Mouse (Mus musculus): ENCODE measurements around the gene Tbl2. TPM values are rescaled to one million over a fixed set of nuclear protein-coding genes. Genes with fewer than 3 reads are reported as not detected.
A peak's percentile ranks its signal among the peaks of the same experiment; 100 is the strongest.

Gene Tbl2
- polyA plus RNA-seq, 1 experiment from 2014 or later: 11.1 TPM

DNA sequence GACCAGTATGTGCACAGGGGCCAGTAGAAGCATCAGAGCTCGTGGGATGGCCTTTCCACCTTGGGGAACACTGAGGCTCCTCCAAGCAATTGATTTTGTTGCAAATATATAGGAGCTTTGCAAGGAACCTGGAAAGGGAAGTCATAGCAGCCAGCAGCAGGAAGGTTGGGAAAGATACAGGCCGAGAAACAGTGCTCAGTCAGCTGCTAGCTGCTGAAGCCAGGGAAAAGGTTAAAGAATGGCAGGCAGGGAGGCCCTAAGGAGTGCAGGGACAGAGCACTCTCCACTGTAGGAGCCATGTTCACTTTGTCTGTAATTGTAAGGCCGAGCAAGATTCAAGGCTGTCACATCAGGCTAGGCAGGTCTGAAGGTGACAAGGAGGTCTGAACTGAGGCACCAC is 29.1 kb downstream of the Tbl2 start:
- WGBS (ENCODE audit: insufficient replicate concordance): 59% methylated on average over 3 of the region's 3 CpGs
- Histone ChIP-seq H3K9me3 (replicated peaks; ENCODE audit: control insufficient read depth, low read length) (no peaks in the 10 kb centered on the region), H3K27ac (ENCODE audit: low read length) (no peak overlapping the region), H3K4me2 (ENCODE audit: low read depth, low read length) (no peak overlapping the region), H3K9ac (ENCODE audit: low read depth, low read length) (no peak overlapping the region), H3K36me3 (ENCODE audit: control insufficient read depth, insufficient read depth) (peaks cover 44% of the 10 kb centered on the region), H3K27me3 (ENCODE audit: control insufficient read depth, insufficient read depth, low read depth, low read length) (no peaks in the 10 kb centered on the region), H3K4me1 (ENCODE audit: control insufficient read depth, low read depth, low read length) (no peaks in the 10 kb centered on the region; the same call in none of the 2 replicates), H3K4me3 (ENCODE audit: low read depth, low read length) (no peak overlapping the region)
- ATAC-seq (ENCODE audit: low read depth): no peak

- Histone ChIP-seq H3K36me3 (ENCODE audit: control insufficient read depth, insufficient read depth) (peaks cover 40% of the 10 kb centered on the region), H3K4me2 (ENCODE audit: low read depth, low read length) (no peak overlapping the region), H3K9me3 (replicated peaks; ENCODE audit: control insufficient read depth, low read length) (no peaks in the 10 kb centered on the region), H3K27ac (ENCODE audit: low read length) (no peak overlapping the region), H3K4me1 (ENCODE audit: control insufficient read depth, low read depth, low read length) (no peaks in the 10 kb centered on the region; the same call in none of the 2 replicates), H3K27me3 (ENCODE audit: control insufficient read depth, insufficient read depth, low read depth, low read length) (no peaks in the 10 kb centered on the region), H3K4me3 (ENCODE audit: low read depth, low read length) (no peak overlapping the region), H3K9ac (ENCODE audit: low read depth, low read length) (no peak overlapping the region)
- 83% methylated on average over 4 of the region's 4 CpGs for WGBS (ENCODE audit: insufficient replicate concordance)
- ATAC-seq (ENCODE audit: low read depth): no peak
These were observed 29.5 kb downstream of the Tbl2 start for GRCm38 (mm10) chr5:135178996-135179395.

GRCm38 (mm10) chr5:135179616-135180015 is 30.2 kb downstream of the Tbl2 start:
- Histone ChIP-seq H3K27me3 (ENCODE audit: control insufficient read depth, insufficient read depth, low read depth, low read length) (no peaks in the 10 kb centered on the region), H3K4me3 (ENCODE audit: low read depth, low read length) (no peak overlapping the region), H3K4me1 (ENCODE audit: control insufficient read depth, low read depth, low read length) (no peaks in the 10 kb centered on the region; the same call in none of the 2 replicates), H3K4me2 (ENCODE audit: low read depth, low read length) (no peak overlapping the region), H3K9me3 (replicated peaks; ENCODE audit: control insufficient read depth, low read length) (no peaks in the 10 kb centered on the region), H3K27ac (ENCODE audit: low read length) (no peak overlapping the region), H3K36me3 (ENCODE audit: control insufficient read depth, insufficient read depth) (peaks cover 40% of the 10 kb centered on the region), H3K9ac (ENCODE audit: low read depth, low read length) (no peak overlapping the region)
- ATAC-seq (ENCODE audit: low read depth): no peak
- WGBS (ENCODE audit: insufficient replicate concordance): 84% methylated on average over 7 of the region's 7 CpGs

- WGBS (ENCODE audit: insufficient replicate concordance): 81% methylated on average over 14 of the region's 14 CpGs
- H3K4me1 ChIP-seq (ENCODE audit: control insufficient read depth, low read depth, low read length): peaks cover 3% of the 10 kb centered on the region
- H3K27me3 ChIP-seq (ENCODE audit: control insufficient read depth, insufficient read depth, low read depth, low read length): no peaks in the 10 kb centered on the region
- H3K4me2 ChIP-seq (ENCODE audit: low read depth, low read length): no peak overlapping the region
- ATAC-seq (ENCODE audit: low read depth): no peak
- no peak overlapping the region for H3K4me3 ChIP-seq (ENCODE audit: low read depth, low read length)
- H3K9me3 ChIP-seq (replicated peaks; ENCODE audit: control insufficient read depth, low read length): no peaks in the 10 kb centered on the region
- no peak overlapping the region for H3K27ac ChIP-seq (ENCODE audit: low read length)
- H3K9ac ChIP-seq (ENCODE audit: low read depth, low read length): no peak overlapping the region
- peaks cover 40% of the 10 kb centered on the region for H3K36me3 ChIP-seq (ENCODE audit: control insufficient read depth, insufficient read depth)
These were observed 31.3 kb downstream of the Tbl2 start for GRCm38 (mm10) chr5:135180796-135181195.

DNA sequence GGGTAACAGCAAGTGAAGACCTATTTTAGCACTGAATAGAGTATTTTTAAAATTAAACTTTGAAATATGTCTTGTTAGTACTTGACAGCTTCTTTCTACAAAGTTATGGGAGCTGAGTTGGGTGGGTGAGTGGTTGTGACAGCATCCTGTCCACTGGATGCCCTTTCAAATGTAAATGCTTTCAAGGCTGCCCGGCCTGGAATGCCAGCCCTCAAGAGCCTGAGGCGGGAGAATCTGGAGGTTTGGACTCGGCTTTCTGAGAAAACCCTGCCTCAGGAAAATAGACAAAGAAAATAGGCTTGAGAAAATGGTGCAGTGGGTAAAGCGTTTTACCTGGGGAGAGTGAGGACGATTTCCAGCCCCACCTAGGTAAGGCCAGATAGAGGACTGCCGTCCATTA is 32.3 kb downstream of the Tbl2 start:
- no peak overlapping the region for H3K4me2 ChIP-seq (ENCODE audit: low read depth, low read length)
- no peaks in the 10 kb centered on the region for H3K27me3 ChIP-seq (ENCODE audit: control insufficient read depth, insufficient read depth, low read depth, low read length)
- no peaks in the 10 kb centered on the region for H3K9me3 ChIP-seq (replicated peaks; ENCODE audit: control insufficient read depth, low read length)
- ATAC-seq (ENCODE audit: low read depth): no peak
- no peak overlapping the region for H3K9ac ChIP-seq (ENCODE audit: low read depth, low read length)
- H3K36me3 ChIP-seq (ENCODE audit: control insufficient read depth, insufficient read depth): peaks cover 40% of the 10 kb centered on the region
- no peak overlapping the region for H3K27ac ChIP-seq (ENCODE audit: low read length)
- peaks cover 10% of the 10 kb centered on the region for H3K4me1 ChIP-seq (ENCODE audit: control insufficient read depth, low read depth, low read length)
- no peak overlapping the region for H3K4me3 ChIP-seq (ENCODE audit: low read depth, low read length)
- WGBS (ENCODE audit: insufficient replicate concordance): 77% methylated on average over 6 of the region's 6 CpGs

GRCm38 (mm10) chr5:135183131-135183861 is 33.8 kb downstream of the Tbl2 start:
- H3K9me3 ChIP-seq (replicated peaks; ENCODE audit: control insufficient read depth, low read length): no peaks in the 10 kb centered on the region
- H3K4me3 ChIP-seq (ENCODE audit: low read depth, low read length): no peak overlapping the region
- ATAC-seq (ENCODE audit: low read depth): no peak
- peaks cover 29% of the 10 kb centered on the region for H3K36me3 ChIP-seq (ENCODE audit: control insufficient read depth, insufficient read depth)
- no peak overlapping the region for H3K4me2 ChIP-seq (ENCODE audit: low read depth, low read length)
- no peak overlapping the region; the same call in 1 of the 2 replicates for H3K27ac ChIP-seq (ENCODE audit: low read length)
- H3K4me1 ChIP-seq (ENCODE audit: control insufficient read depth, low read depth, low read length): peaks cover 10% of the 10 kb centered on the region
- no peaks in the 10 kb centered on the region for H3K27me3 ChIP-seq (ENCODE audit: control insufficient read depth, insufficient read depth, low read depth, low read length)
- 53% methylated on average over 8 of the region's 8 CpGs for WGBS (ENCODE audit: insufficient replicate concordance)
- H3K9ac ChIP-seq (ENCODE audit: low read depth, low read length): no peak overlapping the region

DNA sequence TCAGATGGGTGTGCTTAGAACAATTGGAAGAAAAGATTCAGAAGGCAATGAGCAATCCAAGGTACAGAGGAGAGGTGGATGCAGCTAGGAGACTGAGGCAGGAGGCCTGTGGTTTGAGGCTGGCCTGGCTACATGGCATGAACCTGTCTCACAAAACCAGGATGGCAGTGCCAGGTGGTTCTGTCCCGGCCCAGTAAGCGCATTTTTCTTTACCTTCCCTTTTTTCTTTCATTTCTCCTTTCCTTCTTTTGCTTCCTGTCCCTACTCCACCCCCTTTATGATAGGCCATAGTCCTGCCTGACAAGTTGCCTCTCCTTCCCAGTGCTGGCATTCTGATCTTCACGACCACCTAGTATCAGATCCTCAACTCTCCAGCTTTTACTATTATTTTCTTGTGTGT is 35.6 kb downstream of the Tbl2 start:
- H3K27ac ChIP-seq (ENCODE audit: low read length): 0 out of 2 replicates have a peak overlapping the region, but pooled peaks have one; percentile 36
- 88% methylated on average over 3 of the region's 3 CpGs for WGBS (ENCODE audit: insufficient replicate concordance)

DNA sequence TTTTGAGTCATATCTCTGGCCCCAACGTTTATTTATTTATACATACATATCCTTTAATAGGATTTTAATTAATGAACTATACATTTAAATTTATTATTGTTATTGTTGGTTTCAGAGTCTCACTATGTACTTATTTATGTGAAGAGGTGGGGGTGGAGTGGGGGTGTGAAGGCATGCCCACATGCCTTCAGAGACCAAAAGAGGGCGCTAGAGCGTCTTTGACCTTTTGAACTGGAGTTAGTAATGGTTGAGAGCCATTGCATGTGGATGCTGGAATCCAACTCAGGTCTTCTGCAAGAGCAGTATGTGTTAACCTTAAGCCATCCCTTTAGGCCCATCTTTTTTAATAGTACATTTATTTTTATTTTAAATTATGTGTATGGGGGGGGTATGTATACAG is 36.1 kb downstream of the Tbl2 start:
- no peak overlapping the region for H3K4me2 ChIP-seq (ENCODE audit: low read depth, low read length)
- no peak overlapping the region; the same call in 1 of the 2 replicates for H3K27ac ChIP-seq (ENCODE audit: low read length)
- H3K4me3 ChIP-seq (ENCODE audit: low read depth, low read length): no peak overlapping the region

More for the DNA sequence above, 35.6 kb downstream of the Tbl2 start:
- H3K9ac ChIP-seq (ENCODE audit: low read depth, low read length): no peak overlapping the region
- no peaks in the 10 kb centered on the region for H3K9me3 ChIP-seq (replicated peaks; ENCODE audit: control insufficient read depth, low read length)
- peaks cover 21% of the 10 kb centered on the region for H3K36me3 ChIP-seq (ENCODE audit: control insufficient read depth, insufficient read depth)
- H3K4me2 ChIP-seq (ENCODE audit: low read depth, low read length): no peak overlapping the region
- peaks cover 23% of the 10 kb centered on the region for H3K4me1 ChIP-seq (ENCODE audit: control insufficient read depth, low read depth, low read length)
- no peaks in the 10 kb centered on the region for H3K27me3 ChIP-seq (ENCODE audit: control insufficient read depth, insufficient read depth, low read depth, low read length)
- no peak overlapping the region for H3K4me3 ChIP-seq (ENCODE audit: low read depth, low read length)
- no peak for ATAC-seq (ENCODE audit: low read depth)

DNA sequence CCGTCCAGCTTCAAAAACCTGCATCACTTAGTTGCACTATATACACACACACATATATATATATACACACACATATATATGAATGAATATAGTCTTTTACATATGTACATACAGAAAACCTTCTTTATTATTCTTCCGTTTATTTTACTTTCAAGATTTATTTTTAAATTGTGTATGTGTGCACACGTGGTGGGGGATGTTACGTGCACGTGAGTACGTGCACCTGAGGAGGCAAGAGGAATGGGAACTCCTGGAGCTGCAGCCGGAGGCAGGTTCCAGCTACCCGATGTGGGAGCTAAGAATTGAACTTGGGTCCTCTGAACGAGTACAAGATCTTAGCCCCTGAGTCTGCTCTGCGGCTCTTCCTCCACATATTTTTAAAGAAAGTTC is 36.8 kb downstream of the Tbl2 start:
- 16% methylated on average over 10 of the region's 10 CpGs for WGBS (ENCODE audit: insufficient replicate concordance)
- no peak for ATAC-seq (ENCODE audit: low read depth)
- no peaks in the 10 kb centered on the region for H3K27me3 ChIP-seq (ENCODE audit: control insufficient read depth, insufficient read depth, low read depth, low read length)

More for the DNA sequence above, 36.1 kb downstream of the Tbl2 start:
- Histone ChIP-seq H3K9me3 (replicated peaks; ENCODE audit: control insufficient read depth, low read length) (no peaks in the 10 kb centered on the region), H3K9ac (ENCODE audit: low read depth, low read length) (no peak overlapping the region), H3K36me3 (ENCODE audit: control insufficient read depth, insufficient read depth) (peaks cover 15% of the 10 kb centered on the region), H3K27me3 (ENCODE audit: control insufficient read depth, insufficient read depth, low read depth, low read length) (no peaks in the 10 kb centered on the region), H3K4me1 (ENCODE audit: control insufficient read depth, low read depth, low read length) (peaks cover 23% of the 10 kb centered on the region)
- ATAC-seq (ENCODE audit: low read depth): no peak
- WGBS (ENCODE audit: insufficient replicate concordance): 23% methylated on average over 3 of the region's 3 CpGs

More for the DNA sequence above, 36.8 kb downstream of the Tbl2 start:
- Histone ChIP-seq H3K9me3 (replicated peaks; ENCODE audit: control insufficient read depth, low read length) (no peaks in the 10 kb centered on the region), H3K4me3 (ENCODE audit: low read depth, low read length) (peak overlapping the region; percentile 96), H3K27ac (ENCODE audit: low read length) (peak overlapping the region; percentile 92), H3K4me1 (ENCODE audit: control insufficient read depth, low read depth, low read length) (peaks cover 23% of the 10 kb centered on the region), H3K36me3 (ENCODE audit: control insufficient read depth, insufficient read depth) (peaks cover 9% of the 10 kb centered on the region), H3K4me2 (ENCODE audit: low read depth, low read length) (peak overlapping the region; percentile 79), H3K9ac (ENCODE audit: low read depth, low read length) (peak overlapping the region; percentile 70)
